Mouse (Mus musculus): Measurements from ENCODE around the gene Sntb2. TPM values are rescaled to one million over a fixed set of nuclear protein-coding genes. Genes with fewer than 3 reads are reported as not detected.

Gene Sntb2
- total and polyA plus RNA-seq, 3 experiments, result 0.86 to 2.3 (median 1.3) TPM

DNA sequence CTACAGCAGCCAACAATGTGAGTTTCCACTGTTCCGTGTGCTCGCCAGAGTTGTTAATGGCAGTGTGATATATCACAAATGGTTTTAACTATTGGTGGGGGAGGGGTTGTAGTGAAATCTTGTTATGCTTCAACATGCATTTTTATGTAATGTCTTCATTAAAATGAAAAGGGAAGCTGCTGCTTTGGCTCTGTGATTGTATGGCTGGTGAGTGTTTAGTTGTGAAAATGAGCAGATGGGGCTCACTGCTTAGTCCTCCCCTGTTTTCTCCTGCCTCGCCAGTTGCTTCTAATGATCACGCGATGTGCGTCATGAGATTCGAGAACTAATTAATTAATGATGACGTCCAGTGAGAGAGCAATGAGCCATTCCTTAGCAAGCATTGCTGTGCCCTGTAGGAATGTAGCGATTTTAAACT, 49.9 kb downstream of the Sntb2 start:
- no peaks in the 10 kb centered on the region for H3K27me3 ChIP-seq (replicated peaks)
- no peaks in the 10 kb centered on the region for H3K36me3 ChIP-seq (replicated peaks in 1 of 2; ENCODE audit: control insufficient read depth in 1 of 2, insufficient read depth in 1 of 2, low read length in 1 of 2)
- no peaks in the 10 kb centered on the region for H3K9me3 ChIP-seq (replicated peaks; ENCODE audit: low read length)
- dilution Hi-C loops (cut with MboI; ENCODE audit: extremely low pct_ligation_motif_present, extremely low pct_unique_long_range_greater_than_20kb, low sequenced_read_pairs) (no loop called here), in situ Hi-C loops (cut with MboI; ENCODE audit: low pct_ligation_motif_present, low pct_unique_long_range_greater_than_20kb, low sequenced_read_pairs) (no loop called here)
- DNase-seq (ENCODE audit: extremely low read depth), result no peak
- H3K4me1 ChIP-seq (ENCODE audit: control insufficient read depth in 1 of 2, insufficient read depth in 2 of 2), result no peaks in the 10 kb centered on the region
- no peak overlapping the region for H3K4me2 ChIP-seq (ENCODE audit: insufficient read depth, low read depth, poor library complexity, severe bottlenecking)
- no peak overlapping the region for H3K4me3 ChIP-seq (replicated peaks in 1 of 3; ENCODE audit: low read depth in 2 of 3, low read length in 2 of 3, poor library complexity in 1 of 3)
- H3K9ac ChIP-seq (ENCODE audit: insufficient read depth, low read depth), result no peak overlapping the region
- no peak for TF ChIP-seq POLR2A (IDR thresholded peaks at IDR 0.05; ENCODE audit: low read depth, low read length)
- TF ChIP-seq ZC3H11A (IDR thresholded peaks at IDR 0.05; ENCODE audit: low read depth, low read length), result no peak
- TF ChIP-seq UBTF (IDR thresholded peaks at IDR 0.05; ENCODE audit: low read depth, low read length), result no peak
- no peak for TF ChIP-seq SIN3A (IDR thresholded peaks at IDR 0.05; ENCODE audit: low read length)
- TF ChIP-seq TCF12 (IDR thresholded peaks at IDR 0.05; ENCODE audit: low read depth, low read length), result no peak
- no peak for TF ChIP-seq MXI1 (IDR thresholded peaks at IDR 0.05; ENCODE audit: low read depth, low read length)
- TF ChIP-seq MAFK (IDR thresholded peaks at IDR 0.05; ENCODE audit: insufficient replicate concordance, low read length), result no peak
- no peak for TF ChIP-seq MEF2A (IDR thresholded peaks at IDR 0.05; ENCODE audit: borderline replicate concordance, low read depth, low read length)
- TF ChIP-seq CTCF (conservative IDR thresholded peaks at IDR 0.05 in 1 of 2, IDR thresholded peaks at IDR 0.05 in 1 of 2; ENCODE audit: low read depth in 2 of 2, low read length in 2 of 2), result no peak
- TF ChIP-seq MAX (IDR thresholded peaks at IDR 0.05; ENCODE audit: low read length), result no peak
- H3K79me2 ChIP-seq (replicated peaks; ENCODE audit: control insufficient read depth, extremely low read depth, insufficient read depth, poor library complexity, severe bottlenecking), result no peaks in the 10 kb centered on the region
- no peak overlapping the region for H3K27ac ChIP-seq (ENCODE audit: insufficient read depth, low read depth)

GRCm38 (mm10) chr8:106985951-106986350, 50.4 kb downstream of the Sntb2 start:
- H3K36me3 ChIP-seq (replicated peaks in 1 of 2; ENCODE audit: control insufficient read depth in 1 of 2, insufficient read depth in 1 of 2, low read length in 1 of 2), result no peaks in the 10 kb centered on the region
- H3K27ac ChIP-seq (ENCODE audit: insufficient read depth, low read depth), result no peak overlapping the region
- no peaks in the 10 kb centered on the region for H3K4me1 ChIP-seq (ENCODE audit: control insufficient read depth in 1 of 2, insufficient read depth in 2 of 2)
- H3K27me3 ChIP-seq (replicated peaks), result no peaks in the 10 kb centered on the region
- H3K9me3 ChIP-seq (replicated peaks; ENCODE audit: low read length), result no peaks in the 10 kb centered on the region
- no peak overlapping the region for H3K4me2 ChIP-seq (ENCODE audit: insufficient read depth, low read depth, poor library complexity, severe bottlenecking)
- dilution Hi-C loops (cut with MboI; ENCODE audit: extremely low pct_ligation_motif_present, extremely low pct_unique_long_range_greater_than_20kb, low sequenced_read_pairs) (no loop called here), in situ Hi-C loops (cut with MboI; ENCODE audit: low pct_ligation_motif_present, low pct_unique_long_range_greater_than_20kb, low sequenced_read_pairs) (no loop called here)
- H3K79me2 ChIP-seq (replicated peaks; ENCODE audit: control insufficient read depth, extremely low read depth, insufficient read depth, poor library complexity, severe bottlenecking), result no peaks in the 10 kb centered on the region
- DNase-seq (ENCODE audit: extremely low read depth), result no peak
- TF ChIP-seq GABPA (IDR thresholded peaks at IDR 0.05; ENCODE audit: insufficient replicate concordance, low read depth, low read length), result no peak
- no peak for TF ChIP-seq E2F4 (IDR thresholded peaks at IDR 0.05; ENCODE audit: insufficient replicate concordance, low read depth, low read length)
- TF ChIP-seq ZKSCAN1 (IDR thresholded peaks at IDR 0.05; ENCODE audit: borderline replicate concordance, low read depth, low read length), result no peak
- TF ChIP-seq EP300 (IDR thresholded peaks at IDR 0.05; ENCODE audit: low read length), result no peak
- TF ChIP-seq RAD21 (IDR thresholded peaks at IDR 0.05; ENCODE audit: low read depth, low read length), result no peak
- no peak for TF ChIP-seq USF1 (IDR thresholded peaks at IDR 0.05; ENCODE audit: low read depth, low read length)
- no peak for TF ChIP-seq ELF1 (IDR thresholded peaks at IDR 0.05; ENCODE audit: low read depth, low read length)
- no peak for TF ChIP-seq CHD2 (IDR thresholded peaks at IDR 0.05; ENCODE audit: low read length)
- TF ChIP-seq TCF12 (IDR thresholded peaks at IDR 0.05; ENCODE audit: low read depth, low read length), result no peak
- no peak for TF ChIP-seq PAX5 (IDR thresholded peaks at IDR 0.05; ENCODE audit: low read length)
- no peak for TF ChIP-seq USF2 (conservative IDR thresholded peaks at IDR 0.05; ENCODE audit: low read depth, low read length)
- TF ChIP-seq CHD1 (IDR thresholded peaks at IDR 0.05; ENCODE audit: low read depth, low read length), result no peak
- no peak for TF ChIP-seq SIN3A (IDR thresholded peaks at IDR 0.05; ENCODE audit: low read length)
- no peak for TF ChIP-seq RCOR1 (conservative IDR thresholded peaks at IDR 0.05; ENCODE audit: low read depth, low read length)
- no peak for TF ChIP-seq POLR2AphosphoS2 (IDR thresholded peaks at IDR 0.05; ENCODE audit: low read depth, low read length)
- no peak for TF ChIP-seq CTCF (conservative IDR thresholded peaks at IDR 0.05 in 1 of 2, IDR thresholded peaks at IDR 0.05 in 1 of 2; ENCODE audit: low read depth in 2 of 2, low read length in 2 of 2)
- TF ChIP-seq JUN (IDR thresholded peaks at IDR 0.05; ENCODE audit: insufficient read depth, low read depth, low read length), result no peak
- TF ChIP-seq MAFK (IDR thresholded peaks at IDR 0.05; ENCODE audit: insufficient replicate concordance, low read length), result no peak
- no peak overlapping the region for H3K9ac ChIP-seq (ENCODE audit: insufficient read depth, low read depth)
- H3K4me3 ChIP-seq (replicated peaks in 1 of 3; ENCODE audit: low read depth in 2 of 3, low read length in 2 of 3, poor library complexity in 1 of 3), result no peak overlapping the region

Measured in CH12.LX (cell line).